Mouse (Mus musculus) liver, adult 2 months (tissue): Measurements from ENCODE around the gene Gng7. TPM values are rescaled to one million over a fixed set of nuclear protein-coding genes. Genes with fewer than 3 reads are reported as not detected.

ENCODE experiments used
- DNase-seq: peaks from one replicate; pipeline ENCODE4 v3.0.0-alpha.2; 2011; ENCODE audit warnings: low read depth, low spot score; ENCODE audit errors: extremely low read depth
- H3K27ac ChIP-seq: fragments of 200-500 bp; replicated peaks from 2 replicates; pipeline ENCODE4 v1.5.1; 2012; ENCODE audit warnings: low read depth, mild to moderate bottlenecking, control low read depth, inconsistent platforms, low read length; ENCODE audit not compliant: insufficient read depth
- H3K27me3 ChIP-seq: fragments of 200-500 bp; 2 replicates; pipeline ENCODE4 v1.6.1; 2012; ENCODE audit warnings: mild to moderate bottlenecking, moderate library complexity, low read length, inconsistent platforms; ENCODE audit not compliant: control insufficient read depth, insufficient read depth
- H3K36me3 ChIP-seq: fragments of 200-500 bp; 2 replicates; pipeline ENCODE4 v1.6.1; 2012; ENCODE audit warnings: low read length, inconsistent platforms; ENCODE audit not compliant: control insufficient read depth, insufficient read depth
- H3K4me1 ChIP-seq: fragments of 200-500 bp; 2 replicates; pipeline ENCODE4 v1.6.1; 2011; ENCODE audit warnings: low read length; ENCODE audit not compliant: control insufficient read depth, insufficient read depth
- H3K4me3 ChIP-seq: fragments of 200-500 bp; 2 replicates; pipeline ENCODE4 v1.5.1; 2011; ENCODE audit warnings: low read depth, mild to moderate bottlenecking, control low read depth, low read length, moderate library complexity; ENCODE audit not compliant: insufficient read depth
- H3K79me2 ChIP-seq: fragments of 200-500 bp; 2 replicates; pipeline ENCODE4 v1.6.1; 2012; ENCODE audit warnings: inconsistent platforms, mild to moderate bottlenecking, low read length, moderate library complexity; ENCODE audit not compliant: control insufficient read depth, insufficient read depth
- H3K9ac ChIP-seq: fragments of 200-500 bp; 2 replicates; pipeline ENCODE4 v1.6.1; 2012; ENCODE audit warnings: low read depth, mild to moderate bottlenecking, control low read depth, inconsistent platforms, low read length
- CTCF ChIP-seq: fragments of 200-500 bp; IDR thresholded peaks from 2 replicates; pipeline ENCODE4 v1.5.1; 2011; ENCODE audit warnings: low read depth, low read length, control low read depth
- POLR2A ChIP-seq: fragments of 200-500 bp; IDR thresholded peaks from 2 replicates; pipeline ENCODE4 v1.6.1; 2011; ENCODE audit warnings: low read length, control low read depth; ENCODE audit not compliant: insufficient read depth; ENCODE audit errors: extremely low read depth
- WGBS: fragments of 180-500 bp; shearing (Covaris S2); methylation state at CpG from one replicate; pipeline ENCODE4 v1.1.7; 2018; 5-methylcytosine and 5-hydroxymethylcytosine counted together
- polyA plus RNA-seq: library from polyadenylated mRNA; depleted of rRNA; stranded (reverse); fragments of >200 nt; gene quantifications from 2 replicates; pipeline ENCODE4 v1.2.3, GENCODE M21; 2012
- total RNA-seq: library from RNA; depleted of rRNA; stranded (reverse); fragments of >200 nt; gene quantifications from 2 replicates; pipeline ENCODE4 v1.2.3, GENCODE M21; 2014

The Gng7 gene
- total and polyA plus RNA-seq, 2 experiments: 0.09 to 0.65 TPM

GRCm38 (mm10) chr10:80935241-80935640 lies 79.5 kb downstream of the Gng7 start:
- Histone ChIP-seq H3K36me3 (no peaks in the 10 kb centered on the region), H3K27ac (no peak overlapping the region), H3K4me1 (peaks cover 19% of the 10 kb centered on the region), H3K27me3 (no peaks in the 10 kb centered on the region; the same call in 1 of the 2 replicates), H3K79me2 (no peaks in the 10 kb centered on the region), H3K4me3 (no peak overlapping the region), H3K9ac (no peak overlapping the region)
- no peak for DNase-seq
- TF ChIP-seq CTCF: no peak
- no peak for TF ChIP-seq POLR2A
- WGBS: 56% methylated on average over 3 of the region's 3 CpGs

- Histone ChIP-seq H3K79me2 (no peaks in the 10 kb centered on the region), H3K4me1 (peaks cover 16% of the 10 kb centered on the region), H3K36me3 (no peaks in the 10 kb centered on the region), H3K27me3 (no peaks in the 10 kb centered on the region; the same call in 1 of the 2 replicates), H3K4me3 (no peak overlapping the region), H3K27ac (no peak overlapping the region), H3K9ac (no peak overlapping the region)
- DNase-seq: no peak
- WGBS: 63% methylated on average over 14 of the region's 14 CpGs
- no peak for TF ChIP-seq POLR2A
- no peak for TF ChIP-seq CTCF
Measured at GRCm38 (mm10) chr10:80934136-80934985, 80.4 kb downstream of the Gng7 start.

GRCm38 (mm10) chr10:80933421-80933979 lies 81.2 kb downstream of the Gng7 start:
- H3K9ac ChIP-seq: no peak overlapping the region
- no peak overlapping the region for H3K4me3 ChIP-seq
- H3K4me1 ChIP-seq: peaks cover 22% of the 10 kb centered on the region
- no peaks in the 10 kb centered on the region for H3K36me3 ChIP-seq
- TF ChIP-seq POLR2A (no peak), CTCF (no peak)
- H3K79me2 ChIP-seq: no peaks in the 10 kb centered on the region
- peak; percentile 64 for DNase-seq
- 3% methylated on average over 21 of the region's 21 CpGs for WGBS
- H3K27ac ChIP-seq: no peak overlapping the region
- no peaks in the 10 kb centered on the region; the same call in 1 of the 2 replicates for H3K27me3 ChIP-seq

- H3K27me3 ChIP-seq: no peaks in the 10 kb centered on the region; the same call in 1 of the 2 replicates
- DNase-seq: no peak
- H3K27ac ChIP-seq: no peak overlapping the region
- H3K79me2 ChIP-seq: no peaks in the 10 kb centered on the region
- H3K4me1 ChIP-seq: peaks cover 22% of the 10 kb centered on the region
- TF ChIP-seq POLR2A: no peak
- TF ChIP-seq CTCF: no peak
- no peak overlapping the region for H3K4me3 ChIP-seq
- H3K9ac ChIP-seq: 0 out of 2 replicates have a peak overlapping the region, but pooled peaks have one; percentile 7
- 4% methylated on average over 17 of the region's 17 CpGs for WGBS
- no peaks in the 10 kb centered on the region for H3K36me3 ChIP-seq
Measured at GRCm38 (mm10) chr10:80932700-80933420, 81.9 kb downstream of the Gng7 start.

- Histone ChIP-seq H3K4me1 (peaks cover 22% of the 10 kb centered on the region), H3K9ac (no peak overlapping the region), H3K27ac (no peak overlapping the region), H3K4me3 (no peak overlapping the region; the same call in 1 of the 2 replicates), H3K27me3 (no peaks in the 10 kb centered on the region; the same call in 1 of the 2 replicates), H3K79me2 (no peaks in the 10 kb centered on the region), H3K36me3 (no peaks in the 10 kb centered on the region)
- DNase-seq: no peak
- TF ChIP-seq CTCF (no peak), POLR2A (0 out of 2 replicates have a peak, but pooled peaks have one; percentile 10)
- WGBS: 16% methylated on average over 20 of the region's 20 CpGs
Measured at GRCm38 (mm10) chr10:80932206-80932605, 82.5 kb downstream of the Gng7 start.
